Comparison of ENCODE assay signal across 1 mouse cellular context in the genomic region with DNA sequence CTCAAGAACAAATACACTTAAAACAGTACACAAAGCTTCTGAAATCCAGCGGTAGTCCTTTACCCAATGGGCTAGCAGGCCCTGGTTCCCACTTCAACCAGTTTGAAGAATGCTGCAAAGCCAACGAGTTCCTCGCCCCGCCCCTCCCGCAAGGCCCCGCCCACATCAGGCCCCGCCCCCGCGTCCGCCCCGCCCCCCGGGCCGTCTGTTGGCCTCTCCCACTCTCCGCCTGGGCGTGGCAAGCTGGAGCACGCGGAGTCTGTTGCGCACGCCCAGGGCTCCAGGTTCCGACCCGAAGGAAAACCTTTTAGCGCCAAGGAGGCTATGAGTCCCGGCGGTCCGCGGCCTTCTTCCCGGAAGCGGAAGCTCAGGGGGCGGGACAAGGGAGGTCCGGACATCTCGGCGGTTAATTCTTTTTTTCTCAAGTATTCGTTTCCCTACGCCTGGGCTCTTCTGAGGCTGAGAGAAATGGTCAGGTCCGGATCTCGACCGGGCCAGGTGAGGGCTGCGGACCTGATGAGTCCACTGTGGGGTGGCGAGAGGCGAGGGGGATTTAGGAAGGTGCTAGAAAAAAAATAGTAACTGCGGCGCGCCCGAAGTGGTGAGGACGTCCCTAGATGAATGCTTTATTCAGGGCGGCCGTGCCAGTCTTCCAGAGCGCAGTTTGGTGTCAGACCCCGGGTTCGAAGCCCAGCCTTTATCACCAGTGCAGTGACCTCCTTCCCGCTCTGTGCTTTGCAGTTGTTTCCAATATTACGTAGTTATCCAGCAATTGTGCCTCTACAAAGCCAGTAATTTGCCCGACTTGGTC.
TF ChIP-seq lines count a peak whose summit lies in the region.

Gene Ccdc14, plus strand, starts transcription at position 283 of the 811 bp plus-strand sequence.

TF ChIP-seq in CH12.LX, 34 proteins besides CTCF, POLR2A, EP300 and RAD21:
- TF ChIP-seq TCF12 (IDR thresholded peaks at IDR 0.05; ENCODE audit: low read depth, low read length) (peak; percentile 65), ZMIZ1 (IDR thresholded peaks at IDR 0.05; ENCODE audit: low read depth, low read length) (peak; percentile 54; the same call in 1 of the 2 replicates), POLR2AphosphoS2 (IDR thresholded peaks at IDR 0.05; ENCODE audit: low read depth, low read length) (peak; percentile 74; the same call in 1 of the 2 replicates), MAX (IDR thresholded peaks at IDR 0.05; ENCODE audit: low read length) (no peak; the same call in 1 of the 2 replicates), SMC3 (IDR thresholded peaks at IDR 0.05; ENCODE audit: low read depth, low read length) (no peak), GABPA (IDR thresholded peaks at IDR 0.05; ENCODE audit: insufficient replicate concordance, low read depth, low read length) (no peak), PAX5 (IDR thresholded peaks at IDR 0.05; ENCODE audit: low read length) (no peak), ELF1 (IDR thresholded peaks at IDR 0.05; ENCODE audit: low read depth, low read length) (peak; percentile 91), CHD2 (IDR thresholded peaks at IDR 0.05; ENCODE audit: low read length) (peak; percentile 70; the same call in 1 of the 2 replicates), E2F4 (IDR thresholded peaks at IDR 0.05; ENCODE audit: insufficient replicate concordance, low read depth, low read length) (peak; percentile 89; the same call in 1 of the 2 replicates), MYC (IDR thresholded peaks at IDR 0.05; ENCODE audit: low read depth, low read length) (peak; percentile 81), SIN3A (IDR thresholded peaks at IDR 0.05; ENCODE audit: low read length) (peak; percentile 86), ZKSCAN1 (IDR thresholded peaks at IDR 0.05; ENCODE audit: borderline replicate concordance, low read depth, low read length) (no peak), CHD1 (IDR thresholded peaks at IDR 0.05; ENCODE audit: low read depth, low read length) (no peak), ZC3H11A (IDR thresholded peaks at IDR 0.05; ENCODE audit: low read depth, low read length) (no peak), ETS1 (conservative IDR thresholded peaks at IDR 0.05; ENCODE audit: low read depth, low read length) (no peak), MEF2A (IDR thresholded peaks at IDR 0.05; ENCODE audit: borderline replicate concordance, low read depth, low read length) (peak; percentile 67; the same call in 1 of the 2 replicates), JUN (IDR thresholded peaks at IDR 0.05; ENCODE audit: insufficient read depth, low read depth, low read length) (no peak), JUND (conservative IDR thresholded peaks at IDR 0.05; ENCODE audit: low read depth, low read length) (no peak), MAFK (IDR thresholded peaks at IDR 0.05; ENCODE audit: insufficient replicate concordance, low read length) (no peak), NELFE (IDR thresholded peaks at IDR 0.05; ENCODE audit: low read depth, low read length) (peak; percentile 84), NRF1 (IDR thresholded peaks at IDR 0.05; ENCODE audit: low read depth, low read length) (peak; percentile 87), USF2 (conservative IDR thresholded peaks at IDR 0.05; ENCODE audit: low read depth, low read length) (no peak), RCOR1 (conservative IDR thresholded peaks at IDR 0.05; ENCODE audit: low read depth, low read length) (peak; percentile 66; the same call in 1 of the 2 replicates), MAZ (IDR thresholded peaks at IDR 0.05; ENCODE audit: low read depth, low read length) (no peak), USF1 (IDR thresholded peaks at IDR 0.05; ENCODE audit: low read depth, low read length) (no peak; the same call in 1 of the 2 replicates), TBP (conservative IDR thresholded peaks at IDR 0.05; ENCODE audit: low read depth, low read length) (0 out of 2 replicates have a peak, but pooled peaks have one; percentile 47), HCFC1 (IDR thresholded peaks at IDR 0.05; ENCODE audit: low read depth, low read length) (peak; percentile 83), MXI1 (IDR thresholded peaks at IDR 0.05; ENCODE audit: low read depth, low read length) (no peak; the same call in none of the 2 replicates), UBTF (IDR thresholded peaks at IDR 0.05; ENCODE audit: low read depth, low read length) (peak; percentile 33; the same call in 1 of the 2 replicates), KAT2A (IDR thresholded peaks at IDR 0.05; ENCODE audit: insufficient replicate concordance, low read length) (peak; percentile 83), IRF4 (IDR thresholded peaks at IDR 0.05; ENCODE audit: low read depth, low read length) (peak; percentile 71), BHLHE40 (IDR thresholded peaks at IDR 0.05; ENCODE audit: low read depth, low read length) (peak; percentile 52; the same call in 1 of the 2 replicates), ZNF384 (IDR thresholded peaks at IDR 0.05; ENCODE audit: low read depth, low read length) (peak; percentile 81)
